Mouse (Mus musculus): ENCODE measurements around the gene Tlk1.

Gene Tlk1

DNA sequence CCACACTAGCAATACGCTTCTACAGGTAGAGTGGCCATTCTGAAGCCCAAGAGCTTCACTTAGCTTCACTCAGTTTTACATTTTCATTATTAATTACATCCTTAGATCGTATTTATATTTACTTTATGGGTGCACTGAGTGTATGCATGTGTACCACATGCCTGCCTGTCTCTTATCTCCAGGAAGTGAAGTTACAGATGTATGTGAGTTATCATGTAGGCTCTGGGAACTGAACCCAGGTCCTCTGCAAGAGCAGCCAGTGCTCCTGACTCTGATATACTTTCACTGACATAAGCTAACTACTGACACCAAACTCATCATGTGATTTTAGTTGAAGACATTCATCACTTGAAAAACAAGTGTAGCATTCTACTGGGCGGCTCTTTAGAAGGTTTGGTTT, 36.2 kb downstream of the Tlk1 start:
- no peak for DNase-seq

DNA sequence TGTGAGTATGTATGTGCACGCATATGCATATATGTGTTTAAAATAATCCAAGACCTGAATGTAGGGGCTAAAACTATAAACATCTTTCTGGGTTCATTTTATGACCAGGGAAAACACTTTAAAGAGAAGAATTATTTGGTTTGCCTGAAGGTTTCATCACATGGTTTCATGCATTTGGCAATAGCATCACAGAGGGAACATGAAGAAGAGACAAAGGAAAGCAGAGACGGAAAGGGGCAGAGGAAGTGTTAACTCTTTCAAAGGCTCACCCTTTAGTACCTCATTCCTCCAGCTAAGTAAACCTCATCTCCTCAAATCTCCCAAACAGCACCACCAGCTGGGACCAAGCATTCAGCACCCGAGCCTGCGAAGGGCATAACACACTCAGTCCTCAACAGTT, 41.1 kb downstream of the Tlk1 start:
- DNase-seq, result no peak

DNA sequence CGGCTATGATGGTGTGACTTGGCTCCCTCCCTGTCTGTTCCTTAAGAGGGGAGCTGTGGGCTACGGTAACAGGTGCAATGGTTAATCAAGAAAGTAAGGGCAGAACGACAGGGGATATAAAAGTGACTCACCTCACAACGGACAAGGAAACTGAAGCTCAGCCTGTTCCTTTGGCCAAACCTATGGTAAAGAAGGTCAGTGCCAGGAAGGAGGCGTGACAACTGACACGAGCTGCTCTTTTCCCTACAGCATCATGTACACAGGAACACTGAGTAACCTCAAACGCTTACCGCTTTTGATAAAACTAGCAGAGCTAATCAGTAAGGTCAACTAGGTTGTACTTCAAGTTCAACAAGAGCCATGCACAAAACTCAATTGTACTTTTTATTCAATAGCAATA, 42.0 kb downstream of the Tlk1 start:
- DNase-seq, result no peak

DNA sequence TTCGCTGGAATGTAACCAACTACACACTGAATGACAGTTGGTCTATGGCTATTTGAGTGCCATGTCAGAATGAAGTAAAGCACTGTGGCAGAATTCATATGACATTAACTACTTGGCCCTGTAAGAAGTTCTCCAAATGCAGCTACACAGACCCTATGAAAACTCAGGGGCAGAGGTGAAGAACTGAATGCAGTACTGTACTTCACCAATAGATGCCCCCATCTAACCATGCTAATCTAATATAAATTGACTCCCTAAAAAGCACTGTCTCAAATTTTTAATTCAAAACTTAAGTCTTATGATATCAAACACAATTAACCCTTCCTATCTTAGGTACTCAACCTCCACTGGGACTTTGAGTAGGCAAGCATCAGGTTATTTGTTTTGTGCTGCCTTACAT, 45.9 kb downstream of the Tlk1 start:
- no peak for DNase-seq

DNA sequence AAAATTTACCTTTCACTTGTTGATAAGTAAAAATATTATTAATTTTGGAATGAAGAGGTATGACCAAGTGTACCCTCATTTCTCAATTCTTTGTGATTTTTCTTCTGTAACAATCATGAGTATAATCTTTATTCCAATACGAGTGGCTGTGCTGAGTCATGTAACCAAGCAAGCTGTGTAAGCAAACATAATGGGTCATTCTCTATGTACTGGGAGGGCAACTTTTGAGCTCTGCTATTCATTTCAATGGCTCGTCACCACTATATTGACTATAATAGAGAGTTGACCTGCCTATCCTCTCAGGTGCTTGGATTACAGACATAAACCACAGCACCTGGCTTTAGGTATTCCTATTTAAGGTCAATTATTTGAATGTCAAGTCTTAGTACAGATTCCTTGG, 48.8 kb downstream of the Tlk1 start:
- DNase-seq, result no peak

DNA sequence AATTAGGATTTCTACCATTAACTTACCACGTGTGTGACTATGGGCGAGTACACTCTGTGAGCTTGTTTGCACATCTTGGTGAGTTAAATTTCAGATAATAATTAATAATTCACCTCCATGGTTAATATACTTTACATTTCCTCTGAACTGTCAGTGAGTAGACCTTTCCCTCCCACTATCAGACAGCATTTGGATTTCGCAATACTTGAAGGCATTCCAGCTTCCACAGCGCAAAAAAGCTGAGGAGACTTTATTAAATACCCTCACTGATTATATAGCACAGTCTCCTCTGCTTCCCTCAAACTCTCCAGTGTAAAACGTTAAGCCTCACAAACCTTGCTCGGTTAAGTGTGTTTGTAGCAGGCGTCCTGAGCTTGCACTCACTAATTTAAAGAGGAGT, 60.8 kb downstream of the Tlk1 start:
- DNase-seq, result no peak

DNA sequence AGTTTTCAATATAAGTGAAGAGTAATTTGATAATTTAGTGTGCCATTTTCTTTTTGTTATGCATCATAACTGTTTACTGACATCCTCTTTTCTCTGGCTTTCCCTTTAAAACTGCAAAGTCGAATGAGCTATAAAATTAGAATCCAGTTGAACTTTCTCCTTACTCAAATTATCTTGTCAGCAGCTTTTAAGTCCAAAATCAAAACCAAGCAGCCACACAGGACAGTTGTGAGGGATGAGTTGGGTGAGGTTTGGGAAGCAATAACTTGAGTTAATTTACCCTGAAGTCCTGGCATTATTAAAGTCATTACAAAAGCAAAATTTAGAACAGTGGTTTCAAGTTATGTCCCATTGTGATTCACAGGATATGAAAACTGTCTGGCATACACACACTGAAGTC, 62.8 kb downstream of the Tlk1 start:
- DNase-seq, result no peak

DNA sequence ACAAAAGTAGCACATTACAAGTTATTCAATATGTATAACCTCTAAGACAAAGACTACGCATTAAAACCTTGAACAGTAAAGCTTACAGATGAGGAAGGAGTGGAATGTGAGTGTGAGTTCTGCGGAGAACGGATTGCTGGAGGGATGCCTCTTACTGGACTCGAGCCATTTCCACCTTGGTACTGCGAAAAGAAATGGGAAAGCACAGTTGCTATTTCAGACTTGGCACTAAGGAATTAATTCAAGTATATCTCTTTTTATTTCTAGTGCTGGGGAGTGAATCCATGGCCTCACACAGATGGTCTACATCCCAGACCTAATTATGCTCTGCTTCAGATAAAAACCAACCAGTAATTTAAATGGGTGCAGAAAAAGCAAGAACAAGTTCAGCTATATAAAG, 73.4 kb downstream of the Tlk1 start:
- DNase-seq, result no peak

DNA sequence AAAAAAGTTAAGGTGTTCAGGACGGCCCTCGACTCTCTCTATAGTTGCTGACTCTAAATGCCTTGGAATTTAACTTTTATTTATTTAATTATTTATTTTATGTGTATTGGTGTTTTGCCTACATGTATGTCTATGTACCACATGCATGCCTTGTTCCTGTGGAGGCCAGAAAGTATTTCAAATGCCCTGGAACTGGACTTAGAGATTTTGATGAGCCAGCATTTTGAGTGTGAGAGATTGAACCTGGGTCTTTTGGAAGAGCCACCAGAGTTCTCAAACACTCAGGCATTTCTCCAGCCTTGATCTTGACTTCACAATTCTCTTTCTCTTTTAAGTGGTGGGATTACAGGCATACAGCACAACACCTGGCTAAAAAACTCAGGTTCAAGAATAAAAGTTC, 73.9 kb downstream of the Tlk1 start:
- no peak for DNase-seq

DNA sequence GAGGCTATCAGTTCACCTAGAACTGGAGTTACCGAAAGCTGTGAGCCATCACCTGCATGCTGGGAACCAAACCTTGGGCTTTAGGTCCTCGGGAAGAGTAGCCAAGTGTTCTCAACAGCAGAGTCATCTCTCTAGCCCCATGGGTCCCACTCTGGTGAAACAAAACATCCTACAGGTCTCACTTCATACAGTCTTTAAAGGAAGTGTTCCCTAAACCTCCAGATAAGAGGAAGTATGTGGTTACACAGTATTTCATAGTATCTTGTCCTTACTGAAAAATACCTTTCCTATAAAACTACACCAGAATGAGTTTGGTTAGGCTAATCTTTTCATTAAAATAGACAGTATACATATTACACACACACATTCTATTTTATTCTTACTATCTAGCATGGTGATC, 82.9 kb downstream of the Tlk1 start:
- no peak for DNase-seq

DNA sequence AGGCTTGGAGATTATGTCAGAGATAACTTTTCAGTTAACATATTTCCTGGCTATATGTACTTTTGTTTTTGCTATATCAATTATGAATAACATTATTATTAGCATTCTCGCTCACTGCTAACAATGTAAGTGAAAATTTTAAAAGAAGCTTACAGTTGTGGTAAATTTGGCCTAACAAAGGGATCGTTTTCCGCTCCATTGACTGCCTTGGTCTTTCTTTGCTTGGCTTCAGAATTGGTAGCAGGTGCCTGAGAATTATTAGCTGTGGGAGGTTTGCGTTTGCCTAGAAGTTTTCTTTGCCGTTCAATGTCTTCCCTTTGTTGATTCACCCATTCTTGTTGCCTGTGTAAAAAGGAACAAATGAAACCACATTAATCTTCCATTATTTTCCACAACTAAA, 83.6 kb downstream of the Tlk1 start:
- DNase-seq, result no peak

DNA sequence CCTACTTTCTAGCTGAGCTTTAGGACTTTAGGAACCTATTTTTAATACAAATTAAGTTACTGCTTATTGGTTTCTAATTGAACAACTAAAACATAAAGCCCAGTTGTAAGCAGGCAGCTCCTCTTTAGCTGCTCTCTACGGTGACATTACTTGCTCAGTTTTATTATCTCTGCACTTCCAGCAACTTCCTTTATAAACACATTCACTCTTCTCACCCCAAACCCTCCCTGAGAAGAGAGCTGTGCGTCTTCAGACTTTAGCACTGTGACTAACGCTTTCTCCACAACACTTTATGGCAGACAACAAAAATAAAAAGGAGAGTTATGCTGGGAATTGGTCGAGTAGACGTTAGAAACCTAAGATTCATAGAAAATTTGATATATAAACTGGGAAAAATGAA, 89.5 kb downstream of the Tlk1 start:
- no peak for DNase-seq

DNA sequence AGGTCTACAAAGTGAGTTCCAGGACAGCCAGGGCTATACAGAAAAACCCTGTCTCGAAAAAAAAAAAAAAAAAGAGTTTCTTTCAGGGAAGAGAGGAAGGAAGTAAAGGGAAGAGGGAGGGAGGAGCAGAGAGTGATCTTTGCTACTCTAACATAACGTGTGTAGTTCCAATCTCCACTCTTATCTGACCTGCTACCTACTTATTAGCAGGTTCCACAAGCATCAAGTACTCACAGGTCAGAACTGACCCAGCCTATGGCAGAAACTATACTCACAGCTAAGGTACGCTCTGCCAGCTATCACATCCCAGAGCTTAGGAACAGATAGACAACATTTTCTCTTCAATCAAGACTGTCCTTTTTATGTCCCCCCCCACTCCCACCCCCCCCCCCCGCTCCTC, 90.0 kb downstream of the Tlk1 start:
- DNase-seq, result no peak

DNA sequence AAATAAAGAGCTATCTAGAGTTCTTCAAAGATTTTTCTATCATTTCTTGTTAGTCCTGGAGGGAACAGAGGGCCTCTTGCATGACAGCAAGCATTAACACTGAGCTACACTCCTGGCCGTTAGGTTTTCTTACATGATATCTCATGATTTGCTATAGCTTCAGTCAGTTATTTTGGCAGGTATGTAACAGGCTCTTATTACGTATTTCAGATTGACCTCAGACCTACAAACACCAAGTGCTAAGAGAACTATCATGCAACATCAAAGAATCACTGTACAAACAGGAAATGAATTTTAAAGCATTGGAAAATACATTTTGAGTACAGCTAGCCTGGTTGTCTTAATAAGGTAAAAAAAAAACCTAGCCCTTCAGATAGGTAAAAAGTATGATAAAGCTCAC, 98.4 kb downstream of the Tlk1 start:
- DNase-seq, result no peak

DNA sequence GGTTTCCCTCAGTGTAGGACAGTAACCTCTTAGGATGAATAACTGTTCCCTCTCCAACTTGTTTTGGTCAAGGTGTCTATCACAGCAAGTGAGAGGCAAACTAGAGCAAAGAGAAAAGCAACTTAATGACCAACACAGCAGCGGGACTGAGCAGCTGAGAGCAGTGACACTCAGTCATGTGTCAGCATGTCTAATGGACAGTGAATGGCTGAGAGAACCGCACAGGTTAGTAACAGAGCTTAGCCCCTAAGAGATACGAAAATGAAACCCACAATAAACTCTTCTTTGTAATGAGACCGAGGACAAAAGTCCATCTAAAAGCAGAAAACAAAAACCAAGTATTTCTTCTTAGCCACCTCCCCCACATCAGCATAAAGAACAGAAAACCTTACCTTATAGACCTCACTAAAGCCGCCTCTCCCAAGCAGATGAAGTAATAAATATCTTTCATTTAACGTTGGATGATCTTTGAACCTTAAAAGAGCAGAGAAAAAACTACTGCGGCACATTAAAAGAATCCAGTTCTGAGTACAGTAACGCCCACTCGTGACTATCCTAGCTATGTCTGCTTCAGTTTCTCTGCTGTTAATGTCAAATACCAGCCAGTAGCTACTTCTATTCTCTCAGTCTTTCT, 101.8 kb downstream of the Tlk1 start:
- no peak for DNase-seq

DNA sequence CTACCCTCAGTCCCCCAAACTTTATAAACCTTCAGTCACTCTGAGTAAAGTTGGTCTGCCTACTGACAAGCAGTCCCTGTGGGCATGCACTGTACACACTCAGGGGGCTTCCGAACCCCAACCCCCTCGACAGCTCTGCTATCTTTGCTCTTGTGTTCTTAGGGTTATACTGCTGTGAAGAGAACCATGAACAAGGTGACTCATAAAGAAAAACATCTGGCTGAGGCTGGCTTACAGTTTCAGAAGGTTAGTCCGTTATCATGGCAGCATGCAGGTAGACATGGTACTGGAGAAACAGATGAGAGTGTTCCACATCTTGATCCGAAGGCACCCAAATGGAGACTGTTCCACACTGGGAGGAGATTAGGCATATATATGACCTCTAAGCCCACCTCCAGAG, 114.7 kb downstream of the Tlk1 start:
- DNase-seq, result no peak

DNA sequence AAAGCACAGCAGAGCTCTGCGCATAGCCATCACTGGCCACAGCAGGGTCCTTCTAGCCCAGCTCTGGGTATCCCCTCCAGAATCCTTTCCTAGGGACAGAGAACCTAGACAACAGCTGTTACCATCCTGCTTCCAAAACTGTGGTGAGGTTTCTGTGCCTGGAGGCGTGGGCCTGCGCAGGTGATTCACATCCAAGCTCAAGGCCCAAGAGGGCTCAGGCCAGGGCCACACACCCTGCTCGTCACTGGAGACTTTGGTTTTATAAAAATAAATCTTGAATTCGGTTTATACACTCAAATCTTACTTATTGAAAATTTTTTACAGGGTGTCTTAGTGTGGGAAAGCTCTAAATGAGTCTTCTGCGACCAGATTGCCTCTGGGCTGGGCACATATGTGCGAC, 115.3 kb downstream of the Tlk1 start:
- DNase-seq, result no peak

DNA sequence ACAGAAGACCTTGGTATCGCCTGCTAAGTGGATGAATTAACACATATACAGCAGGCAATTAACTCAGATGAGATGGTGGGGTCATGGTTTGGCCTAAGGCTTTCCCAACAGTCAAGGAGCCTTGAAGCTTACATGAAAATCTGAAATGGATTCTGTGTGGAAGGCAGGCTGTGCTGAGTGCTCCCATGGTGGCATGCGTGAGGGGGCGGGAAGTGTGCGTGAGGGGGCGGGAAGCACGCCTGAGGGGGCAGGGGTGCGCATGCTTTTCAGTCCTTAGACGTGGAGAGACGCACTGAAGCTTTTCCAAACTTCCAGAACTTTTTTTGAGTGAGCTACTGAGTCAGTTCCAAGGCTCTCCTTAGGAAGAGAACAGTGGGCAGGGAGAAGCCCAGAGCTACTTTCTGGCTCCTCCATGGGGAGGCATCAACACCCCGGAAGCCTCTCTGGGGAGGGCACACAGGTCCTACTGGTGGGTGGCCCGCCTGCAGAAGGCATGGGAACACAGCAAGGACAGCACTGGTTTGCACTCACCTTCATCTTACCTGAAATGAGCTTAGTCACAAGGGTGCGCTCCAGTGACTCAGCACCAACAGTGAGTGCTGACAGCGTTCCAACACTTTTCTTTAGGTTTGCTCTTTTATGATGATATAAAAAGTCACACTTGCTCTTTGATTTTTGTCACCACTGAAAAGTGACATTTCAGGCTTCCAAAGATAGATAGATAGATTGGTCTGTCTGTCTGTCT, 116.4 kb downstream of the Tlk1 start:
- DNase-seq, result no peak

DNA sequence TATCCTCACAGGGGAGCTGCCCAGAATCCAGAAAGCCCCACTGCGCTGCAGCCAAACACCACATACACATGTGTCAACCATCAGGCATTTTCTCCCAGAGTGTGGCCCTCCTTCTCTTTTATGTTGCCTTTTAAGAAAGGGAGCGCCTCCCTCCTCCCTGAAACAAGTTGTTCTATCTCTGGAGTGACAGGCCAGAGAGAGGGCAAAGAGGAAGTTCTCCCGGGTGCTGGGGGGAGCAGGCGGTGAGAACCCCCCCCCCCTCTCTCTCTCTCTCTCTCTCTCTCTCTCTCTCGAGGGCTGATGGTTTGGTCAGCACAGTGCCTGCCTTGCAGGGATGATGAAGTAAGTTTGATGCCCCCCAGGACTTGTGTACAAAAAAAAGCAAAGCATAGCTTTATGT, 123.1 kb downstream of the Tlk1 start:
- no peak for DNase-seq

DNA sequence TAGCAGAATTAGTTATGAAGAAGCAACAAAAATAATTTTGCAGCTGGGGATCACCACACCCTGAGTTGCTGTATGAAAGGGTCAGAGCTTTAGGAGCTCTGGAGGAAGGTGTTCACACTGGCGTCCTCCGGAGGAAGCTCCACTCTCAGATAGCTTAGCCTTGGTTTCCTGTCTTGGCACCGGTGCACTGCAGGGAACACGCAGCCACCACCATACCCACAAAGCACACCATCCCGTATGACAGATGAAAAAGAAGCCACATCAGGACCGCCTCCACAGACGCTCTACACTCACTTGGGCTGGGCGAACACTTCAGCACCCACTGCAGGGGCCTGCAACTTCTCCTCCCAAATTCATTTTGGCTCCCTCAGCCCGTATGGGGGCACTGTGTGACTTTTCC, 124.0 kb downstream of the Tlk1 start:
- no peak for DNase-seq

DNA sequence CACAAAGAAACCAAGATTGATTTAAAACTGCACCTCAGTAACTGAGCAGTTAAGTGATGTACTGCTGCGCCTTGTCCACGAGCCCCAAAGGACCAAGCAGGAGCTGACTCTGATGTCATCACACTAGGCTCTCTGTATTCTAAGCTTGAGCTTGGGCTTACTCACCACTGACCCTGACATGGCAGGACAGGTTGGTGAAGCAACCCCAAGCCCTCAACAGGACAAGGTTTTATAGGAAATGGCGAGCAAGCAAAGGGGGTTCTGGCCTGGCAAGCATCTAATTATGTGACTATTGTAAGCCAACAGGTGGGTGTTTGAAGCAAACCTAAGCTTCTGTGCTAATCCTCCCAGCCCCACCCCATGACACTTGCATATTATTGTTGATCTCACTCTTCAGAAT, 124.7 kb downstream of the Tlk1 start:
- no peak for DNase-seq

DNA sequence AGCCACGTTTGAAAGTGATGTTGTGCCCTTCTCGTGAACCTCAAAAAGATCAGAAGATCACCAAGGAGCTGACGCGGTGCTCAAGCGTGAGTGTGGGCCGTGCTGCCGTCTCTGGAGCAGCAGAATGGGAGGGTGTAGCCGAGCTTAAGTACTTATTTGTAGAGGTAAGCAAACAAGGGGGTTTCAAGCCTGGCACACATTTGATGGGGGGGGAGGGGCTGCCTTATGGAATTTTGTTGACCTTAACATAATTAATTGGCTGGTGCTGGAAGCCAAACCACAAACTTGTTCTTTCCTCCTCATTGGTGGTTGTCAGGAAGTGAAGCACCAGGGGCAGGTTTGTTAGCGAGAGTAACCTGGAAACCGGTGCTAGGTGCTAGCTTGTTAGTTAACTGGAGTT, 129.8 kb downstream of the Tlk1 start:
- DNase-seq, result no peak

DNA sequence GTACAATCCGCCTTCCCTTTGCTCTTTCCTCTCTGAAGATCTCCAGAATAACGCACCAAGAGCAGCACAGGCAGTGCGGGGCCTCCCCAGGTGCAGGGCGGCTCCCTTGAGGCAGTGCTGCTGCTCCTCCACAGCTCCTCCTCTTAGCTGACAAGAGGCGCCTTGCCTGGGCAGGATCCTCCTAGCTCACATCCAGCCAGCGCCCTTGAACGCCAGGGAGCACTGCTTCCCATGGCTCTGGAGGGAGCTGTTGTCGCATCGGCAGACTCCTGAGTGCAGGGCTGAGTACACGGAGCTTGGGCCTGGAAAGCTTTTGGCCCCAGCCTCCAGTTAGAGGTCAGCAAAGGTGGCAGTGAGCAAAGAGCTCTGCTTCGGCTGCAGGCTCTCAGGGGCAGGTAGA, 135.3 kb downstream of the Tlk1 start:
- DNase-seq, result peak; percentile 23 to 56

DNA sequence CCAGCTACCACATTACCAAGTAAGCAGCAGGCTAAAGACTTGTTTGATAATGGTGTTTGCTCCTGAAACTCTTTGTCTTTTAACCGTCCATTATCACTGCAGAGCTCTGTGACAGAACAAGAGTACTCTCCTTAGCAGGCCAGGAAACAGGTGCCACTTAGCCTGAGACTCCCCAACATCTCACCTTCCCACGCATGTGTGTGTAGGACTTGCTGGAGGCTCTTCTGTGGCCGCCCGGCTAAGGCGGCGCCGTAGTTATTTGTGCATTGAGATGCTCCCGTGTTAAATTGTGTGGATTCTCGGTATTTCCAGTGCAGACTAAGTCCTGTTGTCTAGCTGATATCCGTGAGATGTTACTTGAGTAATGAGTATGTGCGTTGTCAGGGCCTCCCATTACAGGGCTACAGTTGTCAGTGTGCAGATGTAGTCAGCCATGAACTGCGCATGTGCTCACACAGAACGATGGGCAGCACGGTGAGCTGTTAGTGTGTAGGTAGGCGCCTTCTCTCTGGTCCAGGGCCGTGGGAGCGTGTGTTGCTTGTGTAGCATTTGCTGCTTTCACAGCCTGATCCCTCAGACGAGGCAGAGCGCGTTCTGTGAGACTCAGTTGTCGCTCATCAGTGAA, 137.0 kb downstream of the Tlk1 start:
- DNase-seq, result no peak

DNA sequence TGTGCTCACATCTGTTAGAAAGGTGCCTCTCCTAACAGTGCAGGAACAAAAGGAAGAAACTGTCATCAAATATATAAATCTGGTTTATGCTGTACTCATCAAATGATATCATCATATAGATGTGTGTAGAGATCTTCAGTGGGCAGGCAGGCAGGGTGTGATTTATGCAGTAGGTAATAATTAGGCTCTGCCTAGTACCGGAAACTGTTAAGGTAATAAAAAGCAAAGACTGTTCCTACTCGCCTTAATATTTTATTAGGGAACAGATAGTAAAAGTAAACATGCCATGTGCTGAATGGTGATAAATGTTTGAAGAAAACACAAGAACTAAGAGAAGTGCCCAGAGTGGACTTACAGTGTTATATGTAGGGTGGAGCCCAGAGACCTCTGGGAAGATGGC, 143.2 kb downstream of the Tlk1 start:
- no peak for DNase-seq

Data from kidney, postnatal 4 days (tissue).